Mouse (Mus musculus) kidney, embryonic 14.5 days (tissue): ENCODE results near the gene Znrf3. TPM values are rescaled to one million over a fixed set of nuclear protein-coding genes. Genes with fewer than 3 reads are reported as not detected.

Experiments
- ATAC-seq: fragments of 200-750 bp; cut with Nextera tagmentation; 2 replicates; pipeline ENCODE4 v1.8.0; 2017; ENCODE audit warnings: moderate number of reproducible peaks, mild to moderate bottlenecking, moderate TSS enrichment, moderate library complexity; ENCODE audit not compliant: low FRiP score, low TSS enrichment
- H3K27ac ChIP-seq: fragments of 300-500 bp; sonication (generic); 2 replicates; pipeline ENCODE4 v1.5.1; 2014; ENCODE audit warnings: low read depth, mild to moderate bottlenecking, low read length, moderate library complexity, mixed read lengths
- H3K27me3 ChIP-seq: fragments of 300-500 bp; sonication (generic); 2 replicates; pipeline ENCODE4 v1.6.1; 2014; ENCODE audit warnings: mild to moderate bottlenecking, low read length; ENCODE audit not compliant: control insufficient read depth, insufficient read depth
- H3K36me3 ChIP-seq: fragments of 300-500 bp; sonication (generic); 2 replicates; pipeline ENCODE4 v1.6.1; 2014; ENCODE audit warnings: low read length, mixed read lengths; ENCODE audit not compliant: control insufficient read depth, insufficient read depth
- H3K4me1 ChIP-seq: fragments of 300-500 bp; sonication (generic); 2 replicates; pipeline ENCODE4 v1.6.1; 2014; ENCODE audit warnings: low read length, mixed read lengths; ENCODE audit not compliant: control insufficient read depth, insufficient read depth
- H3K4me2 ChIP-seq: fragments of 300-500 bp; sonication (generic); replicated peaks from 2 replicates; pipeline ENCODE4 v1.6.1; 2014; ENCODE audit warnings: low read depth, mild to moderate bottlenecking, low read length
- H3K4me3 ChIP-seq: fragments of 300-500 bp; sonication (generic); 2 replicates; pipeline ENCODE4 v1.5.1; 2014; ENCODE audit warnings: mild to moderate bottlenecking, low read length
- H3K9ac ChIP-seq: fragments of 300-500 bp; sonication (generic); 2 replicates; pipeline ENCODE4 v1.6.1; 2014; ENCODE audit warnings: low read depth, mild to moderate bottlenecking, low read length, moderate library complexity
- H3K9me3 ChIP-seq: fragments of 300-500 bp; sonication (generic); 2 replicates; pipeline ENCODE4 v1.6.1; 2016; ENCODE audit warnings: low read length; ENCODE audit not compliant: control insufficient read depth
- WGBS: fragments of 180-500 bp; shearing (Covaris S2); extraction: QIAGEN DNeasy Blood & Tissue Kit; methylation state at CpG from one replicate; pipeline ENCODE4 v1.1.7; 2014; 5-methylcytosine and 5-hydroxymethylcytosine counted together
- polyA plus RNA-seq: library from polyadenylated mRNA; unstranded; fragments of >200 nt; fragmentation: Nextera tagmentation; extraction: Ambion mirVana; gene quantifications from 2 replicates; pipeline ENCODE4 v1.2.1, GENCODE M21; 2014

Gene Znrf3
- polyA plus RNA-seq, 1 experiment from 2014 or later = 20.6 TPM

DNA sequence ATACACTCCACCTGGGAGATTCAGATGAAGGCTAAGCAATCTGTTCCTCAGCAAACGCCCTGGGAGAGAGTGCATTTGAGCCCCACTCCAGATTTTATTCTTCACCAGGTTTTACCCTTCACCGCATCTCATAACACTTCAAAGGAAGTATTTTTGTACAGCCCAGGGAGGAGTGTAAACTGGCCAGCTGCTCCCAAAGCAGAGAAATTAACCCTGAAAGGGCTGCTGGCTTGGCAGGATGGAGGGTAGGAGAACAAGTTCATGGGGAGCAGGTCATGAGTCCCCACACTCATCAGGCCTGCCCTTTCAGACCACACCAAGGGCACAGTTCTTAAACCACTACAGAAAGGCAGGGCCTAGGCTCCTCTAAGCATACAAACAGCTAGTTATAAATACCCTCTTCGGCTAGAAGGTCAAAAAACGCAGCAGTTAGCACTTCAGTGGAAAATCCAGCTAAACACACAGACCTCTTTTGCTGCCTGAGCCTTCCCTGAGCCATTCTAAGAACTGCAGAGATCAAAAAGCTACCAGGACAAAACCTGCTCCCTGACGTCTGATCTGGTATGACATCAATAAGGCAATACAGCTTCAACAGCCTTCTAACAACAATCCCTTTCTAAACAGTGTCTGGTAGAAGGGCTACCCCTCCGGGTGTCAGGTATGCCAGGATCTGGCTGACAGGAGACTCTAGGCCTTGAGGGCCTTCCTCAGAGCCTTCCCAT lies 28.9 kb downstream of the Znrf3 start:
- Histone ChIP-seq H3K4me2 (peak overlapping the region; percentile 29), H3K9ac (peak overlapping the region; percentile 18; the same call in 1 of the 2 replicates), H3K9me3 (no peaks in the 10 kb centered on the region), H3K4me3 (no peak overlapping the region), H3K4me1 (peaks cover 63% of the 10 kb centered on the region), H3K27me3 (no peaks in the 10 kb centered on the region), H3K27ac (peak overlapping the region; percentile 86), H3K36me3 (no peaks in the 10 kb centered on the region)
- under 1% methylated on average over 6 of the region's 6 CpGs for WGBS
- ATAC-seq = peak; percentile 74

DNA sequence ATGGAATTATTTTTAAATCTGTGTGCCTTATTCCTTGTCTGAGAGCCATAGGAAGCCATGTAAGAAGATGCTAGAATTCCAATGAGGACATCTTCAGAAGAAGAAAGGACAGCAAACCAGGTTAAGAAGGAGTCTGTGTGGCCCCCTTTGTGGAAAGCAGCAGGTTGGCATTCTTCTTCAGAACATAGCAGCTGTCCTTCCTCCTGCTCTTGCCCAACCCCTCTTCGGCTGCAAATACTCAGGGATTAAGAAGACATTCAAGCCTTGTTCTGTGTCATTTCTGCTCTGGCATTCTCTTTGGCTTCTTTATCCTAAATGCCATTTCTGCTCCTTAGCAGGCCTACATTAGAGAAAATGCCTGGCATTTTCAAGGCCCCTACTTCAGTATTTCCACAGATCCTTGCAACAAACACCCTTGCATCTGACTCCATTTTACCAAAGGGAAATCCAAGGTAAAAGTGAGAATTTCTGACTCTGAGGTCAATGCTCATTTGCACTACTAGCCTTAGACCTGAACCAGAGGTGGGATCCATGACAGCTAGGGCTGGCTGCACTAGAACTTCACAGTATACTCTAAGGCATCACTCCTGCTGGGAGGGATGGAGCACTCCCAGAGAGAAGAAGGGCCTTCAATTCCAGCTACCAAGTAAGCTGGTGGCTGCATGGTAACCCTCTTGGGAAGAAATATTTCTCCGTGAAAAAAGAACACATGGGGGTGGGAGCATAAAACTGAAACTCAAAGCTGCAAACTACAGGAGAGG lies 29.6 kb downstream of the Znrf3 start:
- WGBS = 26% methylated on average over 2 of the region's 2 CpGs
- Histone ChIP-seq H3K4me2 (0 out of 2 replicates have a peak overlapping the region, but pooled peaks have one; percentile 15), H3K36me3 (no peaks in the 10 kb centered on the region), H3K27me3 (no peaks in the 10 kb centered on the region), H3K4me3 (no peak overlapping the region), H3K9me3 (no peaks in the 10 kb centered on the region), H3K9ac (0 out of 2 replicates have a peak overlapping the region, but pooled peaks have one; percentile 9), H3K4me1 (peaks cover 64% of the 10 kb centered on the region), H3K27ac (peak overlapping the region; percentile 86; the same call in 1 of the 2 replicates)
- peak; percentile 18; the same call in 1 of the 2 replicates for ATAC-seq

GRCm38 (mm10) chr11:5412644-5413190 lies 31.9 kb downstream of the Znrf3 start:
- 49% methylated on average over 2 of the region's 2 CpGs for WGBS
- H3K4me1 ChIP-seq = peaks cover 64% of the 10 kb centered on the region
- no peaks in the 10 kb centered on the region for H3K9me3 ChIP-seq
- no peaks in the 10 kb centered on the region for H3K27me3 ChIP-seq
- H3K36me3 ChIP-seq = no peaks in the 10 kb centered on the region
- H3K9ac ChIP-seq = no peak overlapping the region
- H3K27ac ChIP-seq = no peak overlapping the region
- H3K4me2 ChIP-seq = no peak overlapping the region
- H3K4me3 ChIP-seq = no peak overlapping the region
- ATAC-seq = no peak

GRCm38 (mm10) chr11:5411577-5411976 lies 33.1 kb downstream of the Znrf3 start:
- Histone ChIP-seq H3K9me3 (no peaks in the 10 kb centered on the region), H3K27ac (peak overlapping the region; percentile 66; the same call in 1 of the 2 replicates), H3K27me3 (no peaks in the 10 kb centered on the region), H3K9ac (no peak overlapping the region), H3K36me3 (no peaks in the 10 kb centered on the region), H3K4me3 (no peak overlapping the region), H3K4me1 (peaks cover 56% of the 10 kb centered on the region), H3K4me2 (no peak overlapping the region; the same call in 1 of the 2 replicates)
- 22% methylated on average over 9 of the region's 9 CpGs for WGBS
- ATAC-seq = peak; percentile 71

DNA sequence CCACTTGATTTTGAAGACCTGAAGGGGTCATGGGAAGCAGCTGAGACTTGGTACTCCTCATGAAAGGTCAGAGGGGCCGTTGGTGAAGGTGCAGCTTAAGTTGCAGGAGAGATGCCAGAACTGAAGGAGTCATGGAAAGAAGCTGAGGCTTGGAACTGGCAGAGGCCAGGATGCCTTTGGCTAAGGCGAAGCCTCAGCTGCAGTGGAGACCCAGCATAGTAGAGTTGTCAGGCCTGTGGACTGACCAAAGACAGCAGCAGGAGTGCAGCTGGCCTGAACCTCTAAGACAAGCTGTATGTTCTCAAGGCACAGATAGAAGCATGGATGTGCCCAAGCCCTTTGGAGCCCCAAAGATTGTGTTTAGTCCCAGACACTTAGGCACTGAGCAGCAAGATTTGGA lies 40.5 kb downstream of the Znrf3 start:
- no peak for ATAC-seq
- Histone ChIP-seq H3K4me2 (no peak overlapping the region), H3K9me3 (no peaks in the 10 kb centered on the region), H3K27me3 (no peaks in the 10 kb centered on the region), H3K36me3 (no peaks in the 10 kb centered on the region), H3K4me3 (no peak overlapping the region), H3K9ac (no peak overlapping the region), H3K27ac (peak overlapping the region; percentile 47; the same call in 1 of the 2 replicates), H3K4me1 (peaks cover 26% of the 10 kb centered on the region)
- WGBS = 60% methylated on average over 2 of the region's 2 CpGs

DNA sequence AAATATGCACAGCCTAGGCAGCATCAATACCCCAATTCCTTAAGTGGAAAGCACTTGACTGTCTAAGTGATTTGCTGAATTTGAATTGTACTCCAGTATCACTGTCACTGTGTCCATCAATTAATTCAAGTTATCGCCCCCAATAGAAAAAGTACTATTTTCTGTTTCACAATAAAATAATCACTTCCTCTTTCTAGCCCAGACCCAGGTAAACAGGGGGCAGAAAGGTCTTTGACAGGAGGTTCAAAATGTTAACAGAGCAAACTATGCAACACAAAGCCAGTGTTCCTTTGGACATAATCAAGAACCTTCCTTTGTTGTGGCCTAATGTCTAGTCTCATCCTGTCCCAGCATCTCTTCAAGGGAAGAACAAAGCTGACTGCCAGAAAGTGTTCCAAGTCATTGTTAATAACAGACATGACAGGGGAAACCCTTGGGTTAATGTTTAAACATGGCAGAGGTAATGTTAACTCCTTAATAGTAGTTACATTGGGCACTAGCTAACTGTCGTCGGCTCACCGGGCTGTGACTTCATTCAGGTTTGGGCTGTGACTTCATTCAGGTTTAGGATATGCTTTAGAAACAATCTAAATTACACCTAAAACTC lies 42.4 kb downstream of the Znrf3 start:
- Histone ChIP-seq H3K27me3 (no peaks in the 10 kb centered on the region), H3K27ac (no peak overlapping the region), H3K4me3 (no peak overlapping the region), H3K9ac (no peak overlapping the region), H3K36me3 (no peaks in the 10 kb centered on the region), H3K4me1 (peaks cover 26% of the 10 kb centered on the region), H3K4me2 (no peak overlapping the region), H3K9me3 (no peaks in the 10 kb centered on the region)
- no peak for ATAC-seq
- 75% methylated on average over 4 of the region's 4 CpGs for WGBS

DNA sequence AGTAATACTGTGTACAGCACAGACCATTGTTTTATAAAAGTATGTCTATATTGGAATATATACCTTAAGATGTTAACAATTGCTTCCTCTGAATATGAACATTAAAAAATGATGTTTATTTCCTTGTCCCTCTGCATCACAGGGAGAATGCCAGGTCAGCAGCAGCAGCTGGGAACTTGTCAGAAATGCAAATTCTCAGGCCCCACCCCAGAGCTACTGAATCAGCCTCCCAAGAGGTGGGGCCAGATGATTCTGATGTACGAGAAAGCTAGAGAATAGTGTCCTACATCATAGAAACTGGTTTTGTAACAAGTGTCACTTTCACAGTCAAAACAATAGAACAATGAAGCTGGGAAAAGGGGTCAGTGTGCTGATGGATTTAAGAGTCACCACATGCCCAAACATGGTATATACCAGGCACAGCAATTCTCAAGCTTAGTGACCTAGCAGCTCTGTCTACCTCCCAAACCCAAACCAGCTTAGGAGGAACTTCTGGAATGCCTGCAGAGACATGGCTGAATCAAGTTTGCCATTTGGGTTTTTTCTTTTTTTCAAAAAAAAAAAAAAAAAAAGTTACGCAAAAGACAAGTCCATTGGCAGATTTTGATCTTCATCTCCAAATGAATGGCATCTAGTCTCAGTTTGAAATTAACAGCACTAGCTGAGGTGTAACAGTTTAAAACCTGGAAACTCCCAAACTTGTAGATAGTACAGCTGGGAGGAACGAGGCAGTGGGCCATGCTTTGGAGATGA lies 46.2 kb downstream of the Znrf3 start:
- ATAC-seq = no peak
- no peak overlapping the region for H3K9ac ChIP-seq
- H3K4me1 ChIP-seq = peaks cover 18% of the 10 kb centered on the region
- no peak overlapping the region for H3K27ac ChIP-seq
- no peak overlapping the region for H3K4me2 ChIP-seq
- no peaks in the 10 kb centered on the region for H3K27me3 ChIP-seq
- H3K4me3 ChIP-seq = no peak overlapping the region
- H3K36me3 ChIP-seq = no peaks in the 10 kb centered on the region
- H3K9me3 ChIP-seq = no peaks in the 10 kb centered on the region
- WGBS = 62% methylated on average over 3 of the region's 3 CpGs

- Histone ChIP-seq H3K36me3 (no peaks in the 10 kb centered on the region), H3K27ac (no peak overlapping the region), H3K9ac (no peak overlapping the region), H3K4me2 (no peak overlapping the region), H3K27me3 (no peaks in the 10 kb centered on the region), H3K9me3 (no peaks in the 10 kb centered on the region), H3K4me1 (peaks cover 8% of the 10 kb centered on the region; the same call in 1 of the 2 replicates), H3K4me3 (no peak overlapping the region)
- 17% methylated on average over 4 of the region's 4 CpGs for WGBS
- ATAC-seq = no peak
Observed at GRCm38 (mm10) chr11:5390969-5391831, 53.4 kb downstream of the Znrf3 start.
